Mouse (Mus musculus) small intestine, adult 2 months (tissue): ENCODE measurements around the gene Dock3. TPM values are rescaled to one million over a fixed set of nuclear protein-coding genes. Genes with fewer than 3 reads are reported as not detected.

Experiments used
- H3K27ac ChIP-seq: fragments of 200-500 bp; 2 replicates; pipeline ENCODE4 v1.5.1; 2012; ENCODE audit warnings: low read depth, low read length, control low read depth, inconsistent platforms; ENCODE audit not compliant: insufficient read depth
- H3K27me3 ChIP-seq: fragments of 200-500 bp; 2 replicates; pipeline ENCODE4 v1.6.1; 2012; ENCODE audit warnings: mild to moderate bottlenecking, moderate library complexity, low read length, inconsistent platforms; ENCODE audit not compliant: control insufficient read depth, insufficient read depth
- H3K36me3 ChIP-seq: fragments of 200-500 bp; 2 replicates; pipeline ENCODE4 v1.6.1; 2012; ENCODE audit warnings: mild to moderate bottlenecking, low read length, control low read depth, inconsistent platforms; ENCODE audit not compliant: control insufficient read depth, insufficient read depth
- H3K4me1 ChIP-seq: fragments of 200-500 bp; 2 replicates; pipeline ENCODE4 v1.6.1; 2012; ENCODE audit warnings: low read length, inconsistent platforms, mixed read lengths; ENCODE audit not compliant: control insufficient read depth, insufficient read depth, insufficient read length
- H3K4me3 ChIP-seq: fragments of 200-500 bp; 2 replicates; pipeline ENCODE4 v1.5.1; 2012; ENCODE audit warnings: low read depth, mild to moderate bottlenecking, control low read depth, inconsistent platforms, low read length, moderate library complexity
- CTCF ChIP-seq: fragments of 200-500 bp; IDR thresholded peaks from 2 replicates; pipeline ENCODE4 v1.5.1; 2012; ENCODE audit warnings: low read depth, mild to moderate bottlenecking, control low read depth, inconsistent platforms, low read length, moderate library complexity, mixed read lengths; ENCODE audit not compliant: insufficient replicate concordance, insufficient read length; ENCODE audit errors: extremely low read depth
- POLR2A ChIP-seq: fragments of 200-500 bp; IDR thresholded peaks from 2 replicates; pipeline ENCODE4 v1.6.1; 2012; ENCODE audit warnings: low read depth, mild to moderate bottlenecking, control low read depth, inconsistent platforms, low read length, moderate library complexity
- WGBS: fragments of 180-500 bp; shearing (Covaris S2); methylation state at CpG from one replicate; pipeline ENCODE4 v1.1.7; 2018; 5-methylcytosine and 5-hydroxymethylcytosine counted together
- polyA plus RNA-seq: library from polyadenylated mRNA; depleted of rRNA; stranded (reverse); fragments of >200 nt; gene quantifications from 2 replicates; pipeline ENCODE4 v1.2.3, GENCODE M21; 2012; rRNA removed

Gene Dock3
- polyA plus RNA-seq, 1 experiment = 3.1 TPM

- Histone ChIP-seq H3K4me1 (no peaks in the 10 kb centered on the region), H3K27me3 (no peaks in the 10 kb centered on the region), H3K4me3 (no peak overlapping the region), H3K36me3 (peaks cover 60% of the 10 kb centered on the region), H3K27ac (no peak overlapping the region)
- TF ChIP-seq POLR2A (no peak), CTCF (no peak)
- 76% methylated on average over 3 of the region's 3 CpGs for WGBS
Observed at GRCm38 (mm10) chr9:106856664-106857063, 375.0 kb downstream of the Dock3 start.

Other genes with a start within 250 kb of the Dock3 start
- 19.4 and 25.7 TPM in 2 replicates for gene Mapkapk3, start 58.0 kb upstream of the Dock3 start, polyA plus RNA-seq
- 19.1 and 33.6 TPM in 2 replicates for gene Cish, start 64.1 kb upstream of the Dock3 start, polyA plus RNA-seq
- gene Hemk1, start 106.4 kb upstream of the Dock3 start, polyA plus RNA-seq = 9.8 and 9.9 TPM in 2 replicates
- 0.10 and 0.25 TPM in 2 replicates for gene 6430571L13Rik, start 108.7 kb upstream of the Dock3 start, polyA plus RNA-seq
- 2.9 and 5.3 TPM in 2 replicates for gene Cacna2d2, start 167.7 kb upstream of the Dock3 start, polyA plus RNA-seq